Mouse (Mus musculus): Measurements from ENCODE around the gene Exoc6b. TPM values are rescaled to one million over a fixed set of nuclear protein-coding genes. Genes with fewer than 3 reads are reported as not detected.

Gene Exoc6b
- polyA plus RNA-seq, 1 experiment, result 36.8 TPM

DNA sequence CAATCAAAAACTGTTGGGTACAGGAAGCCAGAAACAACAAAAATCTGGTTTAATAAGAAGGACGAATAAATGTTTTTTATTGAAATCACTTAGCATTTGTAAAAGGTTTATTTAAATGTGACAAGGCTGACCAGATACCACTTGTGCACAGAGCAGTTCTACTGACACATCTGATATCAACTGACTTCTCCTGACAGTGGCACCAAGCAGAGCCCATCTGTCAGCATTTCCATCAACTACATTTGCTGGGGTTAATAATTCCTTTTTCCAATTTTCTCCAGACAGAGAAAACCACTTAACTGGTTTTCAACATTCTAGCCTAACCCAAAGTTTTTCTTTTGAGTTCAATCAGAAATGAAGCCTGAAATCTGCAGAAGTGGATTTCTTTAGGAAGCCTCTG, 100.8 kb downstream of the Exoc6b start:
- TF ChIP-seq POLR2A (IDR thresholded peaks at IDR 0.05; ENCODE audit: borderline replicate concordance, extremely low read depth, insufficient read depth, insufficient read length, poor library complexity, severe bottlenecking) (no peak), CTCF (IDR thresholded peaks at IDR 0.05; ENCODE audit: borderline replicate concordance, extremely low read depth, insufficient read depth, insufficient read length) (no peak)
- DNase-seq (ENCODE audit: low read depth), result no peak

DNA sequence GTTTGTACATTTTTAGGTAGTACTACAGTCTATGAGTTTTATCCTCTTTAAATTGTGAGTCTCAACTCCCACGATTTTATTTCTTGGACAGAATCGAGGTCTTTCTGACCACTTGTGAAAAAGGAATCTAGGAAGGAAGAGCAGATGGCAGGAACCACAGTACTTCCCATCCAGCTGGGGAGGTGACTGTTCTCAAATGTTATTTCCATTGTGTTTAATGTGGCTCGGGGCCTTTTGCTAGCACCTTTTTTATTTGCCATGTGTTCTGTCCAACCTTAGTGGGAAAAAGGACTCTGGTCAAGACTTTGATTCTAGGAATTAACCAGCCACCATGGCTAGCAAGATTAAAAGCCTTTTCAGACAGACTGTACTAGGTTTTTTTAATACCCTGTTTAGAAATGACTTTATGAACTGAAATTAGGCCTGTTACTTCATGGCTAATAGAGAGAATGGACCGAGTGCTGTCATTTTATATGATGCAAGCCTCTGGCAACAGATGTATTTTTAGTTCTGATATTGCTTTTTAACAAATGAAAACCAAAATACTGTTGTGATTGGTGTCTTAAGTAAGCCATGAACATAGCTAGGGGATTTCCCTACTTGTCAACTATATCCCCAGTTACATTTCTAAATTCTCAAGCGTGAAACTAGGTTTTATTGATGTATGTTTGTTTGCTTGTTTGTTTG, 104.4 kb downstream of the Exoc6b start:
- TF ChIP-seq POLR2A (IDR thresholded peaks at IDR 0.05; ENCODE audit: borderline replicate concordance, extremely low read depth, insufficient read depth, insufficient read length, poor library complexity, severe bottlenecking), result no peak
- no peak for TF ChIP-seq CTCF (IDR thresholded peaks at IDR 0.05; ENCODE audit: borderline replicate concordance, extremely low read depth, insufficient read depth, insufficient read length)
- DNase-seq (ENCODE audit: low read depth), result peak; percentile 29

GRCm38 (mm10) chr6:84963044-84963443, 106.3 kb downstream of the Exoc6b start:
- TF ChIP-seq POLR2A (IDR thresholded peaks at IDR 0.05; ENCODE audit: borderline replicate concordance, extremely low read depth, insufficient read depth, insufficient read length, poor library complexity, severe bottlenecking) (no peak), CTCF (IDR thresholded peaks at IDR 0.05; ENCODE audit: borderline replicate concordance, extremely low read depth, insufficient read depth, insufficient read length) (no peak)
- DNase-seq (ENCODE audit: low read depth), result no peak

- TF ChIP-seq POLR2A (IDR thresholded peaks at IDR 0.05; ENCODE audit: borderline replicate concordance, extremely low read depth, insufficient read depth, insufficient read length, poor library complexity, severe bottlenecking) (no peak), CTCF (IDR thresholded peaks at IDR 0.05; ENCODE audit: borderline replicate concordance, extremely low read depth, insufficient read depth, insufficient read length) (no peak)
- no peak for DNase-seq (ENCODE audit: low read depth)
Observed at GRCm38 (mm10) chr6:84961763-84962162, 107.5 kb downstream of the Exoc6b start.

DNA sequence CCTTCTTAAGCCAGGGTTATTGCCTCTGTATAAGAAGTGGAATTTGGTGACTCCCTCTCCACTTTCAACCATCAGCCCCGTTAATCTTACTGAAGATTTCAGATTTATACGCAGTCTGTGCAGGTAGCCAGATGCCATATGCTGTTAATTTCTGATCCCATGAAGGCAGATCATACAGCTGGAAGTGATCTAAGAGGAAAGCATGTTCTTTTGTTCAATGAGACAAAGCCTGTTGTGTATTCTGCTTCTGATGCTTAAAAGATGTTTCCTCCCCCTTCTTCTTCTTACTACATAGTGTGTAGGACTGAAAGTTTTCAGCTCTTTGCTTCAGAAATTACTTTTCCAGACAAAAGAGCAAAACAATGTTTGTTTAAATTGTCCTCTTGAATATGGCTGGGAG, 109.8 kb downstream of the Exoc6b start:
- no peak for DNase-seq (ENCODE audit: low read depth)
- TF ChIP-seq CTCF (IDR thresholded peaks at IDR 0.05; ENCODE audit: borderline replicate concordance, extremely low read depth, insufficient read depth, insufficient read length) (no peak), POLR2A (IDR thresholded peaks at IDR 0.05; ENCODE audit: borderline replicate concordance, extremely low read depth, insufficient read depth, insufficient read length, poor library complexity, severe bottlenecking) (no peak)

- DNase-seq (ENCODE audit: low read depth), result no peak
- no peak for TF ChIP-seq POLR2A (IDR thresholded peaks at IDR 0.05; ENCODE audit: borderline replicate concordance, extremely low read depth, insufficient read depth, insufficient read length, poor library complexity, severe bottlenecking)
- no peak for TF ChIP-seq CTCF (IDR thresholded peaks at IDR 0.05; ENCODE audit: borderline replicate concordance, extremely low read depth, insufficient read depth, insufficient read length)
Observed at GRCm38 (mm10) chr6:84951621-84952020, 117.7 kb downstream of the Exoc6b start.

DNA sequence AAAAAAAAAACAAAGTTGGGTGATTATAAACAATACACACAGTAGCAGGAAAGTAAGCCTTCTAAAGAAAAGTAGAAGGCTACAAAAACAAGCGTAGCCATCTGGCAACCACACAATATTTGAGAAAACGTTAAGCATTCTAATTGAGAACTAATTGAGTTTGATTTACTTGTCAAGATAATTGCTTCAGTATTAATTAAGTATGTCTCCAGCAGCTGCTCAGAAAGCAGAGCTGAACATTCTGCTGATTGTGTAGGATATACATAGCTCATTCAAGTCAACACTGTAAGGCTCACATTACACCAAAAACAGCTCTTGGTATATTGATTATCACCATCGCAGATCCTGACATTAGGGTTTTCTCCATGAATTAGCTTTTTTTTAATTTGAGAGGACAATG, 122.7 kb downstream of the Exoc6b start:
- no peak for TF ChIP-seq CTCF (IDR thresholded peaks at IDR 0.05; ENCODE audit: borderline replicate concordance, extremely low read depth, insufficient read depth, insufficient read length)
- no peak for TF ChIP-seq POLR2A (IDR thresholded peaks at IDR 0.05; ENCODE audit: borderline replicate concordance, extremely low read depth, insufficient read depth, insufficient read length, poor library complexity, severe bottlenecking)
- DNase-seq (ENCODE audit: low read depth), result peak; percentile 90

GRCm38 (mm10) chr6:84946106-84946505, 123.2 kb downstream of the Exoc6b start:
- TF ChIP-seq CTCF (IDR thresholded peaks at IDR 0.05; ENCODE audit: borderline replicate concordance, extremely low read depth, insufficient read depth, insufficient read length) (no peak), POLR2A (IDR thresholded peaks at IDR 0.05; ENCODE audit: borderline replicate concordance, extremely low read depth, insufficient read depth, insufficient read length, poor library complexity, severe bottlenecking) (no peak)
- no peak for DNase-seq (ENCODE audit: low read depth)

DNA sequence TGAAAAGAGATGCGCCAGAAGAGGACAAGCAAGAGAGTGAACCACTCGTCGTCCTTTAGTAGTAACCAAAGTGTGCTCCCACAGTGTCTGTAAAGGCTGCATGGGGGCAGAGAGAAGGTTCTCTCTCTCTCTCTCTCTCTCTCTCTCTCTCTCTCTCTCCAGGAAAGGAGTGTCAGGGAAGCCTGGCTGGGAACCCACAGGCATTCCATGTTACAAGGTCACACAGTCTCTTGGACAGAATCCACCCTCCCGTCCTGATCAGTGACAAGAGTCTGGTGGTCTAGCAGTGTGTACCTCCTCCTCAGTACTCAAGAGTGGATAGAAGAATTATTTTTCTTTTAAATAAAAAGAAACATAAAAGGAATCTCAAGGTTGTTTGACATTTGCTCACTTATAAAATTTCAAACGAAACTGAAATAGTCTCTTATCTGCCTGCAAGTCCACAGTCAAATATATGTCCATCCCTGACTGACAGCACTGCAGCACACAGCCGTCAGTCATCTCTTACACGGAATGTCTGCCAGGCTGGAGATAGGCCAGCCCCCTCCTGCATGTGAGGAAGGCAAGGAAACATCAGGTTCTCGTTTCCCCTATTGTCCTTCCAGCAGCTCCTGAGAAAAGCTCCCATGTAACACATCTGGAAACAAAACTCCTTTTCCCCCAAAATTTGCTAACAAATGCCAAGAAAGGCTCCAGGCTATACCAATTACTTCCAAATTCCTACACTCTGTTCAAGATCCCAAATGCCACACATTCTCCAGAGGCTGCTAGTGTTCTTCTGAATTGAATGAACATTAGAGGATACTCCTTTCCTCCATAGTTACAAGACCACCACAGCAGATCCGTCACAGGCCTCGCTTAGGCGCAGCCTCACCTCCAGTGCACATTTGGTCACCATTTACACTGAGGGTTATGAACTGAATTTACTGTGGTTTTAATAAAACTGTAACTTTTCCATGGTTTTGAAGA, 136.1 kb downstream of the Exoc6b start:
- TF ChIP-seq POLR2A (IDR thresholded peaks at IDR 0.05; ENCODE audit: borderline replicate concordance, extremely low read depth, insufficient read depth, insufficient read length, poor library complexity, severe bottlenecking) (no peak), CTCF (IDR thresholded peaks at IDR 0.05; ENCODE audit: borderline replicate concordance, extremely low read depth, insufficient read depth, insufficient read length) (no peak)
- DNase-seq (ENCODE audit: low read depth), result no peak

GRCm38 (mm10) chr6:84931051-84931450, 138.3 kb downstream of the Exoc6b start:
- peak; percentile 57 for DNase-seq (ENCODE audit: low read depth)
- TF ChIP-seq CTCF (IDR thresholded peaks at IDR 0.05; ENCODE audit: borderline replicate concordance, extremely low read depth, insufficient read depth, insufficient read length), result no peak
- TF ChIP-seq POLR2A (IDR thresholded peaks at IDR 0.05; ENCODE audit: borderline replicate concordance, extremely low read depth, insufficient read depth, insufficient read length, poor library complexity, severe bottlenecking), result no peak

GRCm38 (mm10) chr6:84926066-84926465, 143.2 kb downstream of the Exoc6b start:
- peak; percentile 26; the same call in 1 of the 2 replicates for TF ChIP-seq CTCF (IDR thresholded peaks at IDR 0.05; ENCODE audit: borderline replicate concordance, extremely low read depth, insufficient read depth, insufficient read length)
- TF ChIP-seq POLR2A (IDR thresholded peaks at IDR 0.05; ENCODE audit: borderline replicate concordance, extremely low read depth, insufficient read depth, insufficient read length, poor library complexity, severe bottlenecking), result no peak
- DNase-seq (ENCODE audit: low read depth), result peak; percentile 53
